Mouse (Mus musculus) heart, adult 2 months (tissue): ENCODE data around the gene Trem2. TPM values are rescaled to one million over a fixed set of nuclear protein-coding genes. Genes with fewer than 3 reads are reported as not detected.

Experiments used
- DNase-seq, 2 experiments: peaks; one replicate each; pipeline ENCODE4 v3.0.0; 2021
- H3K27ac ChIP-seq: fragments of 200-600 bp; 2 replicates; pipeline ENCODE4 v1.8.1; 2022
- H3K27me3 ChIP-seq: fragments of 200-500 bp; 2 replicates; pipeline ENCODE4 v1.6.1; 2012; ENCODE audit warnings: mild to moderate bottlenecking, low read length, inconsistent platforms, mixed read lengths; ENCODE audit not compliant: control insufficient read depth, insufficient read depth
- H3K36me3 ChIP-seq: fragments of 200-500 bp; 2 replicates; pipeline ENCODE4 v1.6.1; 2012; ENCODE audit warnings: low read length, inconsistent platforms; ENCODE audit not compliant: control insufficient read depth, insufficient read depth
- H3K4me1 ChIP-seq: fragments of 200-500 bp; 2 replicates; pipeline ENCODE4 v1.6.1; 2011; ENCODE audit warnings: low read length; ENCODE audit not compliant: control insufficient read depth, insufficient read depth
- H3K4me3 ChIP-seq: fragments of 200-600 bp; 2 replicates; pipeline ENCODE4 v1.8.1; 2022
- H3K79me2 ChIP-seq: fragments of 200-500 bp; replicated peaks from 2 replicates; pipeline ENCODE4 v1.6.1; 2012; ENCODE audit warnings: mild to moderate bottlenecking, inconsistent platforms, low read length, moderate library complexity, mixed read lengths; ENCODE audit not compliant: control insufficient read depth, insufficient read depth
- H3K9ac ChIP-seq: fragments of 200-500 bp; 2 replicates; pipeline ENCODE4 v1.6.1; 2012; ENCODE audit warnings: low read depth, mild to moderate bottlenecking, control low read depth, inconsistent platforms, low read length, mixed read lengths
- CTCF ChIP-seq: fragments of 200-600 bp; IDR thresholded peaks from 2 replicates; pipeline ENCODE4 v1.8.1; 2022; ENCODE audit warnings: antibody characterized with exemption, mild to moderate bottlenecking, moderate library complexity
- EP300 ChIP-seq: fragments of 200-500 bp; IDR thresholded peaks from 2 replicates; pipeline ENCODE4 v1.6.1; 2011; ENCODE audit warnings: low read depth, low read length, control low read depth; ENCODE audit not compliant: insufficient read depth
- POLR2A ChIP-seq: fragments of 200-500 bp; IDR thresholded peaks from 2 replicates; pipeline ENCODE4 v1.6.1; 2011; ENCODE audit warnings: mild to moderate bottlenecking, low read depth, low read length, control low read depth; ENCODE audit not compliant: insufficient read depth
- WGBS: fragments of 180-500 bp; shearing (Covaris S2); methylation state at CpG from one replicate; pipeline ENCODE4 v1.1.7; 2018; 5-methylcytosine and 5-hydroxymethylcytosine counted together
- intact Hi-C: fragments of 180-260 bp; cut with DNase I; formaldehyde crosslinking; loops from one replicate; pipeline ENCODE4 v1.15.1; 2025
- long read RNA-seq: library from polyadenylated mRNA; stranded (forward); transcript quantifications from one replicate; pipeline ENCODE4 v2.0.0, GENCODE M21; 2021
- polyA plus RNA-seq: library from polyadenylated mRNA; depleted of rRNA; stranded (reverse); fragments of >200 nt; gene quantifications from 2 replicates; pipeline ENCODE4 v1.2.3, GENCODE M21; 2012; rRNA removed
- total RNA-seq, 2 experiments: library from RNA; stranded (reverse); gene quantifications; 2 replicates each; pipeline ENCODE4 v1.2.3; 2021

Gene Trem2
- total RNA-seq: 1 to 10 TPM; 1.4 to 1.5 TPM
- 3.3 and 3.5 TPM in 2 replicates for polyA plus RNA-seq
- long read RNA-seq, full-length matches to known transcripts: 1 of 1 reads
- long read RNA-seq, partial matches to known transcripts: 0 of 1 reads
- long read RNA-seq, other reads (novel, unspliced or antisense): 0 of 1 reads

GRCm38 (mm10) chr17:48346231-48346630 is at the start of gene Trem2:
Gene Trem2 (plus strand): TSS chr17:48346401.
- 64% methylated on average over 5 of the region's 5 CpGs for WGBS
- Histone ChIP-seq H3K27me3 (no peaks in the 10 kb centered on the region), H3K4me1 (no peaks in the 10 kb centered on the region), H3K4me3 (no peak within 1 kb of the TSS), H3K9ac (no peak within 1 kb of the TSS), H3K79me2 (no peaks in the 10 kb centered on the region), H3K36me3 (no peaks in the 10 kb centered on the region), H3K27ac (no peak within 1 kb of the TSS)
- TF ChIP-seq EP300 (no peak), POLR2A (no peak), CTCF (no peak)
- DNase-seq: peak in 1 of 2 experiments; percentile 39
- intact Hi-C loops: no loop called here

GRCm38 (mm10) chr17:48299203-48299602 is 47.0 kb upstream of the Trem2 start, which contains the start of gene Treml2:
Gene Treml2 (plus strand): TSS chr17:48299498.
- TF ChIP-seq POLR2A (no peak), CTCF (no peak), EP300 (no peak)
- H3K4me3 ChIP-seq: no peak within 1 kb of the TSS
- 27% methylated on average over 3 of the region's 4 CpGs for WGBS
- H3K27ac ChIP-seq: no peak within 1 kb of the TSS
- H3K27me3 ChIP-seq: no peaks in the 10 kb centered on the region
- H3K36me3 ChIP-seq: no peaks in the 10 kb centered on the region
- no peaks in the 10 kb centered on the region for H3K4me1 ChIP-seq
- no peak for DNase-seq
- intact Hi-C loops: no loop called here
- no peak within 1 kb of the TSS; the same call in 1 of the 2 replicates for H3K9ac ChIP-seq
- no peaks in the 10 kb centered on the region for H3K79me2 ChIP-seq

- no peak overlapping the region for H3K27ac ChIP-seq
- intact Hi-C loops: no loop called here
- no peak overlapping the region for H3K4me3 ChIP-seq
- 53% methylated on average over 6 of the region's 7 CpGs for WGBS
- H3K4me1 ChIP-seq: no peaks in the 10 kb centered on the region
- no peaks in the 10 kb centered on the region for H3K79me2 ChIP-seq
- H3K9ac ChIP-seq: no peak overlapping the region
- H3K27me3 ChIP-seq: no peaks in the 10 kb centered on the region
- DNase-seq: no peak
- H3K36me3 ChIP-seq: no peaks in the 10 kb centered on the region
- no peak for TF ChIP-seq CTCF
- TF ChIP-seq POLR2A: no peak
- no peak for TF ChIP-seq EP300
These were observed 46.4 kb upstream of the Trem2 start for GRCm38 (mm10) chr17:48299756-48300155.

- no peaks in the 10 kb centered on the region for H3K4me1 ChIP-seq
- no peaks in the 10 kb centered on the region for H3K27me3 ChIP-seq
- H3K27ac ChIP-seq: no peak overlapping the region
- 69% methylated on average over 7 of the region's 7 CpGs for WGBS
- no peak overlapping the region; the same call in 1 of the 2 replicates for H3K9ac ChIP-seq
- intact Hi-C loops: no loop called here
- no peaks in the 10 kb centered on the region for H3K36me3 ChIP-seq
- H3K4me3 ChIP-seq: no peak overlapping the region
- no peaks in the 10 kb centered on the region for H3K79me2 ChIP-seq
- no peak for TF ChIP-seq POLR2A
- TF ChIP-seq CTCF: no peak
- TF ChIP-seq EP300: no peak
- DNase-seq: peak in 1 of 2 experiments; percentile 48
These were observed 46.0 kb upstream of the Trem2 start for GRCm38 (mm10) chr17:48300199-48300598.

- Histone ChIP-seq H3K27me3 (no peaks in the 10 kb centered on the region), H3K79me2 (no peaks in the 10 kb centered on the region), H3K4me3 (no peak overlapping the region), H3K36me3 (no peaks in the 10 kb centered on the region), H3K4me1 (no peaks in the 10 kb centered on the region), H3K9ac (no peak overlapping the region), H3K27ac (no peak overlapping the region)
- peak in 1 of 2 experiments; percentile 25 for DNase-seq
- intact Hi-C loops: no loop called here
- no peak for TF ChIP-seq CTCF
- TF ChIP-seq POLR2A: no peak
- TF ChIP-seq EP300: no peak
- 65% methylated on average over 9 of the region's 9 CpGs for WGBS
These were observed 45.3 kb upstream of the Trem2 start for GRCm38 (mm10) chr17:48300861-48301260.

GRCm38 (mm10) chr17:48301792-48302191 is 44.4 kb upstream of the Trem2 start:
- 82% methylated on average over 5 of the region's 5 CpGs for WGBS
- Histone ChIP-seq H3K27me3 (no peaks in the 10 kb centered on the region), H3K79me2 (no peaks in the 10 kb centered on the region), H3K27ac (no peak overlapping the region), H3K4me1 (no peaks in the 10 kb centered on the region), H3K9ac (no peak overlapping the region), H3K36me3 (no peaks in the 10 kb centered on the region), H3K4me3 (no peak overlapping the region)
- DNase-seq: no peak
- intact Hi-C loops: no loop called here
- TF ChIP-seq POLR2A: no peak
- no peak for TF ChIP-seq CTCF
- no peak for TF ChIP-seq EP300
